Comparison of ENCODE assay signal across 8 mouse cellular contexts in the genomic region with DNA sequence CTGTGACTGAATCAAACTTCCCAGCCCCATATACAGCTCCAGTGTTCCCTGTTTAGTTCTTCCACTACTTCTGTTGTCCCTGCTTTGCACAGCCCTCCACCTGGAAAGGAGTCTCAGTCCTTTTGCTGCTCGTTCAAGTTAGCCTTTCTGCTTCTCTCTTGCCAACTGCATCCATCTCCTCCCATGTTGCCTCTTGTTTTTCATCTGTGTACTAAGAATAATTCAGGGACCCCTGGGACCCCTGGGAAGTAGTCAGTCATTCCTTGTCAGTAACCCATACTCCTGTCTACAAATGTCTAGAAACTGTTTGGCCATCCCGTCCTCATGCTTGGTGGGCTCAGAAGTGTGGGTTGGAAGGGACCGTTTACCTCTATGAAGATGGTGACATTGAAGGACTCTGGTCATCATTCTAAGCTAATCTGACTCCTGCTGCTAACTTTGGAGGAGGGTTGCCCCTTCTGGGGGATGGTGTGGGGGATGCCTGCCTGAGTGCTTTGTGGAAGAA. TPM values are rescaled to one million over a fixed set of nuclear protein-coding genes. Genes with fewer than 3 reads are reported as not detected.
DNase-seq lines count a peak whose midpoint lies in the region; ATAC-seq and TF ChIP-seq lines count a peak whose summit lies in the region.

No protein-coding gene starts in this region.

- H3K4me3 ChIP-seq in kidney, adult 2 months (ENCODE audit: insufficient read depth, low read depth, low read length): peak overlapping the region; percentile 72
- peak overlapping the region; percentile 68; the same call in 1 of the 2 replicates for H3K4me3 ChIP-seq in bone marrow macrophage, adult 2 months (ENCODE audit: insufficient read depth, low read length)
- H3K4me3 ChIP-seq in hindbrain, embryonic 11.5 days (ENCODE audit: low read depth, low read length): peak overlapping the region; percentile 71
- H3K4me3 ChIP-seq in midbrain, embryonic 13.5 days (replicated peaks): peak overlapping the region; percentile 84

- H3K4me1 ChIP-seq in kidney, adult 2 months (ENCODE audit: control insufficient read depth, insufficient read depth, low read length): peaks cover 15% of the 10 kb centered on the region; the same call in 1 of the 2 replicates
- peaks cover 32% of the 10 kb centered on the region for H3K4me1 ChIP-seq in bone marrow macrophage, adult 2 months (ENCODE audit: control insufficient read depth, insufficient read depth, low read length)
- H3K4me1 ChIP-seq in hindbrain, embryonic 11.5 days (replicated peaks; ENCODE audit: control insufficient read depth, insufficient read depth, low read length): no peaks in the 10 kb centered on the region
- peaks cover 25% of the 10 kb centered on the region for H3K4me1 ChIP-seq in midbrain, embryonic 13.5 days (replicated peaks)

- no peak for TF ChIP-seq POLR2A in kidney, adult 2 months (IDR thresholded peaks at IDR 0.05; ENCODE audit: low read depth, low read length)
- no peak for TF ChIP-seq POLR2A in bone marrow macrophage, adult 2 months (IDR thresholded peaks at IDR 0.05; ENCODE audit: borderline replicate concordance, low read depth, low read length)

- no peak for DNase-seq in kidney, adult 2 months
- no peak for DNase-seq in kidney, postnatal 14 days
- DNase-seq in hindbrain, embryonic 11.5 days (ENCODE audit: low spot score): no peak
- DNase-seq in left cerebral cortex, postnatal 4 days: no peak
- no peak for DNase-seq in frontal cortex, postnatal 25 days (ENCODE audit: low spot score in 2 of 2)
- no peak for DNase-seq in kidney, postnatal 36 days

- no peaks in the 10 kb centered on the region for H3K27me3 ChIP-seq in kidney, adult 2 months (replicated peaks; ENCODE audit: control insufficient read depth, insufficient read depth, low read length)
- H3K27me3 ChIP-seq in hindbrain, embryonic 11.5 days (ENCODE audit: control insufficient read depth, insufficient read depth, low read length): no peaks in the 10 kb centered on the region
- H3K27me3 ChIP-seq in midbrain, embryonic 13.5 days: no peaks in the 10 kb centered on the region

- H3K36me3 ChIP-seq in kidney, adult 2 months (ENCODE audit: control insufficient read depth, insufficient read depth, low read length): no peaks in the 10 kb centered on the region
- no peaks in the 10 kb centered on the region for H3K36me3 ChIP-seq in hindbrain, embryonic 11.5 days (ENCODE audit: control insufficient read depth, insufficient read depth, low read length)
- no peaks in the 10 kb centered on the region for H3K36me3 ChIP-seq in midbrain, embryonic 13.5 days

- intact Hi-C loops in left cerebral cortex, postnatal 4 days (cut with DNase I): no loop called here

- peak overlapping the region; percentile 84 for H3K4me2 ChIP-seq in hindbrain, embryonic 11.5 days (replicated peaks; ENCODE audit: low read depth, low read length)
- peak overlapping the region; percentile 95 for H3K4me2 ChIP-seq in midbrain, embryonic 13.5 days (replicated peaks)

- H3K9me3 ChIP-seq in hindbrain, embryonic 11.5 days (ENCODE audit: control insufficient read depth, low read length): no peaks in the 10 kb centered on the region
- no peaks in the 10 kb centered on the region for H3K9me3 ChIP-seq in midbrain, embryonic 13.5 days

- ATAC-seq in hindbrain, embryonic 11.5 days (ENCODE audit: low FRiP score): no peak
- ATAC-seq in midbrain, embryonic 13.5 days: no peak

- H3K27ac ChIP-seq in kidney, adult 2 months (ENCODE audit: insufficient read depth, low read depth, low read length): peak overlapping the region; percentile 37
- no peak overlapping the region for H3K27ac ChIP-seq in bone marrow macrophage, adult 2 months (ENCODE audit: insufficient read depth, low read depth, low read length)
- no peak overlapping the region for H3K27ac ChIP-seq in hindbrain, embryonic 11.5 days (ENCODE audit: low read depth, low read length)
- 0 out of 2 replicates have a peak overlapping the region, but pooled peaks have one; percentile 80 for H3K27ac ChIP-seq in midbrain, embryonic 13.5 days

- WGBS in kidney, adult 2 months: 45% methylated on average over 3 of the region's 3 CpGs
- WGBS in hindbrain, embryonic 11.5 days: 32% methylated on average over 3 of the region's 3 CpGs
- WGBS in midbrain, embryonic 13.5 days: 35% methylated on average over 3 of the region's 3 CpGs

- peak overlapping the region; percentile 91 for H3K9ac ChIP-seq in hindbrain, embryonic 11.5 days (ENCODE audit: low read depth, low read length)
- H3K9ac ChIP-seq in midbrain, embryonic 13.5 days (replicated peaks): peak overlapping the region; percentile 89

- no peak for TF ChIP-seq CTCF in kidney, adult 2 months (conservative IDR thresholded peaks at IDR 0.05; ENCODE audit: insufficient read depth, insufficient read length, low read depth, low read length)
- no peak for TF ChIP-seq CTCF in bone marrow macrophage, adult 2 months (IDR thresholded peaks at IDR 0.05; ENCODE audit: low read depth, low read length)

RNA-seq across cellular contexts. Expression of a gene that starts 1.1 kb away (rescaled TPM):
- 27.3 and 28.6 TPM in 2 replicates for polyA plus RNA-seq in kidney, adult 2 months (2012; rRNA removed)
- polyA plus RNA-seq in bone marrow macrophage, adult 2 months (2012; ENCODE audit: insufficient read depth, insufficient read length, missing spikeins): 12.4 and 13.3 TPM in 2 replicates
- 10.6 and 11.8 TPM in 2 replicates for polyA plus RNA-seq in hindbrain, embryonic 11.5 days (2014; fragmentation: Nextera tagmentation; extraction: Ambion mirVana)
- polyA plus RNA-seq in midbrain, embryonic 13.5 days (2015; fragmentation: Nextera tagmentation; extraction: Ambion mirVana): 20.8 and 22.9 TPM in 2 replicates
- 10 to 100 TPM; 78.9 to 80.6 TPM for total RNA-seq in left cerebral cortex, postnatal 4 days (2021)

RNA-seq across cellular contexts. Expression of a gene that starts 18.5 kb away (rescaled TPM):
- polyA plus RNA-seq in kidney, adult 2 months (2012; rRNA removed): 17.9 and 21.3 TPM in 2 replicates
- 4.8 and 6.2 TPM in 2 replicates for polyA plus RNA-seq in bone marrow macrophage, adult 2 months (2012; ENCODE audit: insufficient read depth, insufficient read length, missing spikeins)
- polyA plus RNA-seq in hindbrain, embryonic 11.5 days (2014; fragmentation: Nextera tagmentation; extraction: Ambion mirVana): 4.5 and 5.0 TPM in 2 replicates
- polyA plus RNA-seq in midbrain, embryonic 13.5 days (2015; fragmentation: Nextera tagmentation; extraction: Ambion mirVana): 8.2 and 9.6 TPM in 2 replicates
- 1 to 10 TPM; 7.8 to 7.9 TPM for total RNA-seq in left cerebral cortex, postnatal 4 days (2021)

Comparison
In these comparisons a context has a peak if more than half of its experiments do, and no peak if none do; other contexts are left out.
1. H3K27ac ChIP-seq: peak in kidney, adult 2 months (single experiment) and midbrain, embryonic 13.5 days (single experiment); none in bone marrow macrophage, adult 2 months (single experiment) and hindbrain, embryonic 11.5 days (single experiment).
2. Peak in every context shown above with its lines, with median percentiles within 50 percentile points of each other: H3K4me3 ChIP-seq.